Mouse (Mus musculus) CD4-positive naive resting alpha-beta T cell, adult 57 days (primary cell): ENCODE data around the gene Faf2. TPM values are rescaled to one million over a fixed set of nuclear protein-coding genes. Genes with fewer than 3 reads are reported as not detected.

Experiments used
- total RNA-seq: library from RNA; stranded (reverse); gene quantifications from one replicate; pipeline ENCODE4 v1.2.4, GENCODE M21; 2023

Gene Faf2
- total RNA-seq = 56.0 TPM

DNA sequence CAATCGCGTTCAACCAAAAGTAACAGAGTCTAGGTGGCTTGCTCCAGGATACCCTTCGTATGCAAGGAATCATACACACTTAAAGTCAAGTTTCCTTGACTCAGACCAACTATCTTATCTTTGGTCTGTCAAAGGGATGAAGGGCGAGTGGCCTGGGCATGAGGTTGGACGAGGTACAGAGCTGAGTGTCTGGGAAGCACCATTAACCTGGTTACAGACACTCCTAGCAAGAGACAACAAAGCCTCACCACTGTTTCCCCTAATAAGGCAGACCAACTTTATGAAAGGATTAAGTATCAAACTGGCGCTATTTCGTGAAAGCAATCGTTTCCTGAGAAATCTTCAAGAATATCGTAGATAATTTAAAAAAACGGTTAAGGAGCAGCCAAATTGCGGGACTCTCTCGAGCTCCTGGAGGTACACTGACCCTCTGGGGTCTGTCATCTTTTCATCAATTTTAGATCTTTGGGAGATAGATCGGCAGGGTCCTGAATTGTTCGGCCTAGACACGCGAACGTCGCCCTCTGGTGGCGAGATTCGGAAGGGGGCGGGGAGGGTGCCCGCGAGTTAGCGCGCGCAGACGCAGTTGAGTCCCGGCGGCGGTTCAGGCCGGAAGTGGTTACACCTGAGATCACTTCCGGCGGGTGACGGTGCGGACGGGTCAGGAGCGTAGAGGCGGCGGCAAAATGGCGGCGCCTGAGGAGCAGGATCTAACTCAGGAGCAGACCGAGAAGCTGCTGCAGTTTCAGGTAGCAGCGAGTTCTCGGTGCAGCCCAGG is at the start of gene Faf2:
Gene Faf2, plus strand, starts transcription at position 630 of the 778 bp plus-strand sequence.

DNA sequence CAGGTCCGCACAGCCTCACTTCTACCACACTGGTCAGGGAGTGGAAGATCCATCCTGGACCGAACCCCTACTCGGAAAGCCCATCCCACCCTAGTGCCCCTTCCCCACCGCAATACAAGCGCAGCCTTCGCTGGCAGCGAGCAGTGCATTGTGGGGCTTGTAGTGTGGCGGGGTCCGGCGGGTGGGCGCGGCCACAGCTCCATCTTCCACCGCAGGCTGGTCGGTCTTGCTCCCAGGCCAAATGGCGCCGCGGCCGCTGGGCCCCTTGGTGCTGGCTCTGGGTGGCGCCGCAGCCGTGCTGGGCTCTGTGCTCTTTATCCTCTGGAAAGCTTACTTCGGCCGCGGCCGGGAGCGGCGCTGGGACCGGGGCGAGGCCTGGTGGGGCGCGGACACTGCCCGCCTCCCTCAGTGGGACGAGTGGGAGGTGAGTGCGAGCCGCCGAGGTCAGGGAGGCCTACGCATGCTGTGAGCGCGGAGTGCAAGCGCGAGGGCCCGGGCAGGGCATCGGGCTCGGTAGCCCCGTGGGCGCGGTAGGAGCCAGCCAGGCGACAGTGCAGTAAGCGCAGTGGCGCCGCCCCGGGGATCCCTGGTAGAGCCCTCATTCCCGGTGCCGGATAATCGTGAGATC is 46.6 kb upstream of the Faf2 start, which contains the start of gene Arl10:
Gene Arl10, plus strand, starts transcription at position 162 of the 628 bp plus-strand sequence.

DNA sequence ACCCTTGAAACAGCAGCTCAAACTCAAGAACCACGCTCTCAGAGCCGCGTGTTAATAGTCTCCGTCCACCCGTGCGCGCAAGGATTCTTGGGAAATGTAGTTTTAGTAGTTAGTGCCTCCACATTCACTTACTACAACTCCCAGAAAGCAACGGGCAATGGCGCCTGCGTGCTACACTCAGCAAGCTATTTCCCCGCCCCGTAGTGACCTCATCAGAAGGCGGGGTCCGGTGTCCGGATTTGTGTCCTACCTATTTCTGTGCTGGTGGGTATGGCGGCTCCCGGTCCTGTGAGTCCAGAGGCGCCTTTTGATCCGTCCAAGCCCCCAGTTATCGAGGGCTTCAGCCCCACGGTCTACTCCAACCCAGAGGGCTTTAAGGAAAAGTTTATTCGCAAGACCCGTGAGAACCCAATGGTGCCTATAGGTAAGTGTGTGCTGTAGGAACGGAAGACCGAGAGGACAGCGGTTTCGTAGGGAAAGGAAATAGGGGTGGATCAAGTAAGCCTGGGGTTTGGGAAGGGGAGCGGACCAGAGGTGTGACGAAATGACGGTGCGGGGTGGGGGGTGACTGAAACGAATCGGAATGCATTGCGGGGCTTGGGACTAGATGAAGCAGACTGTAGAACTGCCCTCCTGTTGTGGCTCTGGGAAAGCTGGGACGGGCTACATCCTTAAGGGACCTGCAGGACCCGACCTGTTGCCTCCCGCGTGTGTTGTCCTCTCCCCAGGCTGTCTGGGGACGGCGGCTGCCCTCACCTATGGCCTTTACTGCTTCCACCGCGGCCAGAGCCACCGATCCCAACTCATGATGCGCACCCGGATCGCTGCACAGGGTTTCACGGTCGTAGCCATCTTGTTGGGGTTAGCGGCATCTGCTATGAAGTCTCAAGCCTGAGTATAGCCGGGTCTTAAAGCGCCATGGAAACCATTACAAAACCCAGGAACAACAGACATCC is 31.3 kb upstream of the Faf2 start, which contains the start of the genes Nop16 and Higd2a:
Gene Nop16, minus strand, starts transcription at position 95 of the 956 bp plus-strand sequence.
Gene Higd2a, plus strand, starts transcription at position 212 of the 956 bp plus-strand sequence.

GRCm38 (mm10) chr13:54610972-54611754 is 10.4 kb upstream of the Faf2 start, which contains the start of gene Cltb:
Gene Cltb (minus strand): TSS chr13:54611344.

GRCm38 (mm10) chr13:54693558-54694347 is 72.2 kb downstream of the Faf2 start, which contains the start of gene Rnf44:
Gene Rnf44 (minus strand): TSS chr13:54693907.

DNA sequence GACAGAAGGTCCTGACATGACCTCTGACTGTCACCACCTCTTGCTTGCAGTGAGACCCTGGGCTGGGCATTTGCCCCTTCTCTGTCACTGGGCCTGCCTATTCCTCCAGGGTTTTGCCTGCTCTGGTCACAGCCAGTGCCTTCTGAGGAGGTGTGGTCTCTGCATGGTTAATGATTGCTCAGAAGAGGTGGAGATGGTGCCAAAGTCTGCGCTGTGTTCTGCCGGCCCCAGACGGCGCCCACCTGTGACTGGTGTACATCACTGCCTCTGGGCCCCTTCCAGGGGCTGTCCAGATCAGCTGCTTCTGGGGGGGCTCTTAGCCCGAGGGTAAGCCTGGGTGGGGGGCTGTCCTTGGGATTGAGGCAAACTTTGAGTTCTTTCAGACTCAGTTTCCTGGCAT is 79.7 kb downstream of the Faf2 start, which contains the start of gene Cdhr2:
Gene Cdhr2, plus strand, starts transcription at position 219 of the 400 bp plus-strand sequence.

Other genes with a start within 250 kb of the Faf2 start
- 28.1 TPM for gene Thoc3, start 152.9 kb upstream of the Faf2 start, total RNA-seq
- gene Simc1, start 118.0 kb upstream of the Faf2 start, total RNA-seq = 42.3 TPM
- gene 4833439L19Rik, start 56.3 kb upstream of the Faf2 start, total RNA-seq = 39.7 TPM
- 2.6 TPM for gene Arl10, start 46.8 kb upstream of the Faf2 start, total RNA-seq
- gene Nop16, start 31.7 kb upstream of the Faf2 start, total RNA-seq = 16.4 TPM
- 90.5 TPM for gene Higd2a, start 31.6 kb upstream of the Faf2 start, total RNA-seq
- gene Cltb, start 10.4 kb upstream of the Faf2 start, total RNA-seq = 40.3 TPM
- gene Rnf44, start 72.1 kb downstream of the Faf2 start, total RNA-seq = 206 TPM
- gene Cdhr2, start 79.7 kb downstream of the Faf2 start, total RNA-seq = not detected
- not detected for gene Gprin1, start 128.1 kb downstream of the Faf2 start, total RNA-seq
- gene Sncb, start 144.8 kb downstream of the Faf2 start, total RNA-seq = not detected
- gene Eif4e1b, start 162.2 kb downstream of the Faf2 start, total RNA-seq = not detected
- gene Tspan17, start 167.6 kb downstream of the Faf2 start, total RNA-seq = 1.8 TPM